Mouse (Mus musculus): ENCODE measurements around the gene Ptchd4. TPM values are rescaled to one million over a fixed set of nuclear protein-coding genes. Genes with fewer than 3 reads are reported as not detected.

The Ptchd4 gene
- polyA plus RNA-seq (2015; fragmentation: Nextera tagmentation; extraction: Ambion mirVana), result not detected in 2 replicates

- under 1% methylated on average over 56 of the region's 56 CpGs for WGBS (ENCODE audit: insufficient replicate concordance)
- no peak within 1 kb of the TSS for H3K9ac ChIP-seq
- peak within 1 kb of the TSS; percentile 46 for H3K4me2 ChIP-seq
- H3K4me1 ChIP-seq (replicated peaks), result no peaks in the 10 kb centered on the region
- H3K9me3 ChIP-seq (replicated peaks), result no peaks in the 10 kb centered on the region
- peaks cover 21% of the 10 kb centered on the region for H3K27me3 ChIP-seq
- H3K36me3 ChIP-seq (replicated peaks), result no peaks in the 10 kb centered on the region
- H3K27ac ChIP-seq (replicated peaks), result no peak within 1 kb of the TSS
- no peak for ATAC-seq (ENCODE audit: insufficient read depth)
- H3K4me3 ChIP-seq (replicated peaks), result peak within 1 kb of the TSS; percentile 22; the same call in 1 of the 2 replicates
Measured at GRCm38 (mm10) chr17:42315669-42316611, at the start of gene Ptchd4. Ptchd4 (plus strand) TSS chr17:42315947.

- no peaks in the 10 kb centered on the region for H3K27me3 ChIP-seq
- no peaks in the 10 kb centered on the region for H3K4me1 ChIP-seq (replicated peaks)
- H3K27ac ChIP-seq (replicated peaks), result no peak overlapping the region
- no peak overlapping the region for H3K4me2 ChIP-seq
- WGBS (ENCODE audit: insufficient replicate concordance), result 55% methylated on average over 2 of the region's 2 CpGs
- no peak overlapping the region for H3K9ac ChIP-seq
- no peaks in the 10 kb centered on the region for H3K36me3 ChIP-seq (replicated peaks)
- H3K9me3 ChIP-seq (replicated peaks), result no peaks in the 10 kb centered on the region
- no peak for ATAC-seq (ENCODE audit: insufficient read depth)
- H3K4me3 ChIP-seq (replicated peaks), result no peak overlapping the region
Measured at GRCm38 (mm10) chr17:42276861-42277260, 38.9 kb upstream of the Ptchd4 start.

DNA sequence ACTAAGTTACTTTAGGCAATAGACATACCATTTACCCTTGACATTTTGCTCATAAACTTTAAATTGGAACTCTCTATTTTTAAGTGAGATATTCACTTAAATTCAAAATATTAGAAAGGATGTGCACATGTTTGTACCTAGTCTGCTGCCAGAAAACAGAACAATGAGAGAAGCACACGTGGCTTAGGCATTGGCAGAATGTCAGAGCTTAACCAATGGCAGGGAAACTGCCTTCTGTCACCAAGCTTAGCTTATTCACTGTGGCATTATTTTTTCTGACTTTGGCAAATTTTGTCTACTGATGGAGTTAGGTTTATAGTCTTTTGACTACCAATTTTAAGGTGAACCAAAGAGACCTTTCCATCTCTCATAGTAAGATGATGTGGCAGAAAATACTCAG is 31.4 kb upstream of the Ptchd4 start:
- no peak overlapping the region for H3K4me2 ChIP-seq
- no peaks in the 10 kb centered on the region for H3K36me3 ChIP-seq (replicated peaks)
- H3K27me3 ChIP-seq, result no peaks in the 10 kb centered on the region
- H3K9ac ChIP-seq, result no peak overlapping the region
- H3K4me1 ChIP-seq (replicated peaks), result no peaks in the 10 kb centered on the region
- WGBS (ENCODE audit: insufficient replicate concordance), result 27% methylated on average over 1 of the region's 1 CpGs
- H3K4me3 ChIP-seq (replicated peaks), result no peak overlapping the region
- no peak overlapping the region for H3K27ac ChIP-seq (replicated peaks)
- no peak for ATAC-seq (ENCODE audit: insufficient read depth)
- no peaks in the 10 kb centered on the region for H3K9me3 ChIP-seq (replicated peaks)

DNA sequence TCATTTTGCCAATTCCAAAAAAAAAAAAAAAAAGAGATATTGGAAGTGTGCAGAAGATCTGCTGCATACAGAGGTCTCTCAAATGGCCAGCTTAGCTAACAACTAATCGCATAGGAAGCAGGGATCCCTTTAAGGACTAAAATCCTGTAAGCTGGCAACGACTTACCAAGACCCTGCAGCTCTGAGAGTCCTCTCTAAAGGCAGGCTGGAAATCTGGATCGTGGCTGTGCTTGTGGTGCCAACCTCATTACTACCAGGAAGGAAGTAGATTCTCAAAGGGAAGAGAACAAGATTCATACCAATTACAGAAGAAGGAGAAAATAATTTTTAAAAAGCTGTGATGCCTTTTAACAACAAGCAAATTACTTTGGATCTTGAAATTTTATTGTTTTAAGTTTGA is 29.5 kb upstream of the Ptchd4 start:
- WGBS (ENCODE audit: insufficient replicate concordance), result 45% methylated on average over 3 of the region's 3 CpGs
- Histone ChIP-seq H3K4me1 (replicated peaks) (no peaks in the 10 kb centered on the region), H3K36me3 (replicated peaks) (no peaks in the 10 kb centered on the region), H3K4me3 (replicated peaks) (no peak overlapping the region), H3K4me2 (no peak overlapping the region), H3K27ac (replicated peaks) (no peak overlapping the region), H3K9me3 (replicated peaks) (no peaks in the 10 kb centered on the region), H3K9ac (no peak overlapping the region), H3K27me3 (no peaks in the 10 kb centered on the region)
- no peak for ATAC-seq (ENCODE audit: insufficient read depth)

GRCm38 (mm10) chr17:42290341-42290740 is 25.4 kb upstream of the Ptchd4 start:
- no peaks in the 10 kb centered on the region for H3K9me3 ChIP-seq (replicated peaks)
- no peak overlapping the region for H3K4me2 ChIP-seq
- H3K27ac ChIP-seq (replicated peaks), result no peak overlapping the region
- no peaks in the 10 kb centered on the region for H3K36me3 ChIP-seq (replicated peaks)
- H3K9ac ChIP-seq, result no peak overlapping the region
- no peak for ATAC-seq (ENCODE audit: insufficient read depth)
- no peaks in the 10 kb centered on the region for H3K4me1 ChIP-seq (replicated peaks)
- H3K4me3 ChIP-seq (replicated peaks), result no peak overlapping the region
- no peaks in the 10 kb centered on the region for H3K27me3 ChIP-seq

DNA sequence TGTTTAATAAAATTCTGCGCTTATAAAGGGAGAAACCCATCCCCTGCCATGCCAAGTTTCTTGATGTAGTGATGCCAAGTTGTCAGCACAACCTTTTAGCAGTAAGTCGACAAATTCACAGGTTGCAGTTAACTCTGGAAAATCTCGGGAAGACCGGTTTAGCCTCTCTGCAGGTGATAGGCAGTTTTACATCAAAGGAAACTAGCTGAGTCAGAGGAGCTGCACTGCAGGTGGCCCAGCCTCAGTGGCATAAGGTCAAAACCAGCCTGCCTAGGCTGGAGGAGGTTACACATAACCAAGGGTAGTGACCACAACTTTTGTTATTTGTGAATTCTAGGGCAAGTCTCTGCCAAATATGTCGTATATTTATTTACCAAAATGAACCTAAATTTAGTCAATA is 24.0 kb upstream of the Ptchd4 start:
- Histone ChIP-seq H3K4me2 (no peak overlapping the region), H3K9me3 (replicated peaks) (no peaks in the 10 kb centered on the region), H3K9ac (no peak overlapping the region), H3K4me1 (replicated peaks) (no peaks in the 10 kb centered on the region), H3K27me3 (no peaks in the 10 kb centered on the region), H3K27ac (replicated peaks) (no peak overlapping the region), H3K36me3 (replicated peaks) (no peaks in the 10 kb centered on the region), H3K4me3 (replicated peaks) (no peak overlapping the region)
- 30% methylated on average over 5 of the region's 5 CpGs for WGBS (ENCODE audit: insufficient replicate concordance)
- ATAC-seq (ENCODE audit: insufficient read depth), result no peak

- H3K4me3 ChIP-seq (replicated peaks), result no peak overlapping the region
- no peak overlapping the region for H3K4me2 ChIP-seq
- H3K4me1 ChIP-seq (replicated peaks), result no peaks in the 10 kb centered on the region
- no peak overlapping the region for H3K27ac ChIP-seq (replicated peaks)
- no peaks in the 10 kb centered on the region for H3K36me3 ChIP-seq (replicated peaks)
- H3K9me3 ChIP-seq (replicated peaks), result no peaks in the 10 kb centered on the region
- no peak overlapping the region for H3K9ac ChIP-seq
- no peak for ATAC-seq (ENCODE audit: insufficient read depth)
- WGBS (ENCODE audit: insufficient replicate concordance), result 53% methylated on average over 4 of the region's 4 CpGs
- no peaks in the 10 kb centered on the region for H3K27me3 ChIP-seq
Measured at GRCm38 (mm10) chr17:42297986-42298385, 17.8 kb upstream of the Ptchd4 start.

GRCm38 (mm10) chr17:42299681-42300080 is 16.1 kb upstream of the Ptchd4 start:
- no peak overlapping the region for H3K4me2 ChIP-seq
- 39% methylated on average over 3 of the region's 3 CpGs for WGBS (ENCODE audit: insufficient replicate concordance)
- H3K4me3 ChIP-seq (replicated peaks), result no peak overlapping the region
- no peaks in the 10 kb centered on the region for H3K4me1 ChIP-seq (replicated peaks)
- H3K27me3 ChIP-seq, result no peaks in the 10 kb centered on the region
- H3K9ac ChIP-seq, result no peak overlapping the region
- no peak overlapping the region for H3K27ac ChIP-seq (replicated peaks)
- no peaks in the 10 kb centered on the region for H3K36me3 ChIP-seq (replicated peaks)
- ATAC-seq (ENCODE audit: insufficient read depth), result no peak
- no peaks in the 10 kb centered on the region for H3K9me3 ChIP-seq (replicated peaks)

GRCm38 (mm10) chr17:42303062-42303577 is 12.6 kb upstream of the Ptchd4 start:
- H3K27me3 ChIP-seq, result no peaks in the 10 kb centered on the region
- H3K36me3 ChIP-seq (replicated peaks), result no peaks in the 10 kb centered on the region
- H3K4me1 ChIP-seq (replicated peaks), result no peaks in the 10 kb centered on the region
- no peak overlapping the region for H3K4me3 ChIP-seq (replicated peaks)
- no peak overlapping the region for H3K4me2 ChIP-seq
- 42% methylated on average over 4 of the region's 4 CpGs for WGBS (ENCODE audit: insufficient replicate concordance)
- H3K9ac ChIP-seq, result no peak overlapping the region
- H3K9me3 ChIP-seq (replicated peaks), result no peaks in the 10 kb centered on the region
- no peak overlapping the region for H3K27ac ChIP-seq (replicated peaks)
- ATAC-seq (ENCODE audit: insufficient read depth), result no peak

DNA sequence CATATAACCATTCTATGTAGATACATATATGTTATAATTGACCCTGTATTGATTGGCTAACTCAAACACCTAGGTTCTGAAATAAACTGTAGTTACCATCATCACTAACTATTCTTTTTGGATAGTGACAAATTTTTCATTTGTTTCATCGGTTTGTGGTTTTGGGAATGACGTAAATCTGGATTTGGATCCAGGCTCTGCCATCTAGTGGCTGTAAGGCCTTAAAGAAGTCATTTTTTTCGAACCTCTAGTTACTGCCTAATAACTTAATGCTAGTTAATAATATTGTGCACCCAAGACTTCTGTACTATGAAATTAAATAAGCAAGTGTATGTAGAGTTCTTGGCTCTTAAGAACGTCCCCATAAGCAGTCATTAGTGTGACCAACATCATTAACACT is 11.5 kb upstream of the Ptchd4 start:
- H3K9me3 ChIP-seq (replicated peaks), result no peaks in the 10 kb centered on the region
- H3K27me3 ChIP-seq, result no peaks in the 10 kb centered on the region
- WGBS (ENCODE audit: insufficient replicate concordance), result 42% methylated on average over 4 of the region's 4 CpGs
- H3K9ac ChIP-seq, result no peak overlapping the region
- H3K4me3 ChIP-seq (replicated peaks), result no peak overlapping the region
- no peak overlapping the region for H3K27ac ChIP-seq (replicated peaks)
- no peaks in the 10 kb centered on the region for H3K36me3 ChIP-seq (replicated peaks)
- H3K4me1 ChIP-seq (replicated peaks), result no peaks in the 10 kb centered on the region
- no peak for ATAC-seq (ENCODE audit: insufficient read depth)
- no peak overlapping the region for H3K4me2 ChIP-seq

DNA sequence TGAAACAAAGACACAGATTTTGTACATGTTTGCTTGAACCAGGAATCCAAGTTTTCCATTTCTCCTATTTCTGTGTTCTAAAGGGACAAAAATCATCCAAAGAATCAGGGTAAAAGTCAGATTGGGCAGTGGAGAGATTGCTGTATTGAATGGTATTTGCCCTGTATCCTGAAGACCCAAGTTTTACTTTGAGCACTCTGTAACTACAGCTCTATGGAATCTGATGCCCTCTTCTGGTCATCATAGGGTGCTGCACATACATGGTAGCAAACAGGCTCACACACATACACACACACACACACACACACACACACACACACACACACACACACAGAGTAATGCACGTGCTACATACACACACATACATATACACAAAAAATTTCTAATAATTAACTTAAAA is 8.7 kb upstream of the Ptchd4 start:
- H3K4me3 ChIP-seq (replicated peaks), result no peak overlapping the region
- H3K27ac ChIP-seq (replicated peaks), result no peak overlapping the region
- H3K9me3 ChIP-seq (replicated peaks), result no peaks in the 10 kb centered on the region
- no peak overlapping the region for H3K4me2 ChIP-seq
- H3K9ac ChIP-seq, result no peak overlapping the region
- ATAC-seq (ENCODE audit: insufficient read depth), result no peak
- no peaks in the 10 kb centered on the region for H3K27me3 ChIP-seq
- 67% methylated on average over 1 of the region's 1 CpGs for WGBS (ENCODE audit: insufficient replicate concordance)
- no peaks in the 10 kb centered on the region for H3K4me1 ChIP-seq (replicated peaks)
- H3K36me3 ChIP-seq (replicated peaks), result no peaks in the 10 kb centered on the region
